Mouse (Mus musculus): ENCODE data around the gene Olfr324.

GRCm38 (mm10) chr11:58615975-58616374, 21.1 kb downstream of the Olfr324 start, which contains the start of gene 2210407C18Rik:
- TF ChIP-seq ZNF384 (IDR thresholded peaks at IDR 0.05; ENCODE audit: low read depth, low read length) (no peak), CHD2 (IDR thresholded peaks at IDR 0.05; ENCODE audit: low read depth, low read length) (no peak), ZC3H11A (IDR thresholded peaks at IDR 0.05; ENCODE audit: borderline replicate concordance, low read depth, low read length) (no peak)
